Mouse (Mus musculus) gonadal fat pad, adult 2 months (tissue): ENCODE results near the gene Fbxo6. TPM values are rescaled to one million over a fixed set of nuclear protein-coding genes. Genes with fewer than 3 reads are reported as not detected.

ENCODE experiments used
- polyA plus RNA-seq: library from polyadenylated mRNA; depleted of rRNA; stranded (reverse); fragments of >200 nt; gene quantifications from 2 replicates; pipeline ENCODE4 v1.2.3, GENCODE M21; 2012; rRNA removed

Fbxo6 gene
- polyA plus RNA-seq, 1 experiment: 68.1 TPM

Other genes with a start within 250 kb of the Fbxo6 start
- gene Mfn2, start 247.4 kb downstream of the Fbxo6 start, polyA plus RNA-seq: 76.7 and 84.0 TPM in 2 replicates
- gene Plod1, start 215.4 kb downstream of the Fbxo6 start, polyA plus RNA-seq: 58.3 and 67.4 TPM in 2 replicates
- gene 2510039O18Rik, start 211.2 kb downstream of the Fbxo6 start, polyA plus RNA-seq: 67.2 and 67.7 TPM in 2 replicates
- not detected in 2 replicates for gene Nppb, start 166.4 kb downstream of the Fbxo6 start, polyA plus RNA-seq
- gene Nppa, start 151.4 kb downstream of the Fbxo6 start, polyA plus RNA-seq: not detected in 2 replicates
- gene Clcn6, start 113.3 kb downstream of the Fbxo6 start, polyA plus RNA-seq: 12.4 and 17.8 TPM in 2 replicates
- gene Mthfr, start 113.1 kb downstream of the Fbxo6 start, polyA plus RNA-seq: 43.2 and 48.2 TPM in 2 replicates
- gene Agtrap, start 64.1 kb downstream of the Fbxo6 start, polyA plus RNA-seq: 29.4 and 30.3 TPM in 2 replicates
- gene Mad2l2, start 21.8 kb downstream of the Fbxo6 start, polyA plus RNA-seq: 34.8 and 38.1 TPM in 2 replicates
- 0.04 and 0.09 TPM in 2 replicates for gene Draxin, start 21.4 kb downstream of the Fbxo6 start, polyA plus RNA-seq
- gene Fbxo44, start 8.3 kb upstream of the Fbxo6 start, polyA plus RNA-seq: 14.3 and 20.6 TPM in 2 replicates
- gene Fbxo2, start 8.5 kb upstream of the Fbxo6 start, polyA plus RNA-seq: 0.95 and 0.97 TPM in 2 replicates
- 0.06 and 0.15 TPM in 2 replicates for gene Disp3, start 135.8 kb upstream of the Fbxo6 start, polyA plus RNA-seq